Mouse (Mus musculus) midbrain, embryonic 16.5 days (tissue): ENCODE results near the gene Cdx2. TPM values are rescaled to one million over a fixed set of nuclear protein-coding genes. Genes with fewer than 3 reads are reported as not detected.

Source experiments
- ATAC-seq: fragments of 200-750 bp; cut with Nextera tagmentation; 2 replicates; pipeline ENCODE4 v1.8.0; 2017; ENCODE audit warnings: moderate TSS enrichment
- H3K27ac ChIP-seq: fragments of 300-500 bp; sonication (generic); 2 replicates; pipeline ENCODE4 v1.5.1; 2014; ENCODE audit warnings: mild to moderate bottlenecking, low read length, mixed read lengths
- H3K27me3 ChIP-seq: fragments of 300-500 bp; sonication (generic); 2 replicates; pipeline ENCODE4 v1.6.1; 2014; ENCODE audit warnings: low read depth, low read length, mixed read lengths; ENCODE audit not compliant: control insufficient read depth, insufficient read depth
- H3K36me3 ChIP-seq: fragments of 300-500 bp; sonication (generic); 2 replicates; pipeline ENCODE4 v1.6.1; 2014; ENCODE audit warnings: mild to moderate bottlenecking, low read length, moderate library complexity, mixed read lengths; ENCODE audit not compliant: control insufficient read depth, insufficient read depth
- H3K4me1 ChIP-seq: fragments of 300-500 bp; sonication (generic); 2 replicates; pipeline ENCODE4 v1.6.1; 2014; ENCODE audit warnings: mild to moderate bottlenecking, low read length, mixed read lengths; ENCODE audit not compliant: control insufficient read depth, insufficient read depth
- H3K4me2 ChIP-seq: fragments of 300-500 bp; sonication (generic); 2 replicates; pipeline ENCODE4 v1.6.1; 2014; ENCODE audit warnings: mild to moderate bottlenecking, low read length, mixed read lengths
- H3K4me3 ChIP-seq: fragments of 300-500 bp; sonication (generic); 2 replicates; pipeline ENCODE4 v1.5.1; 2014; ENCODE audit warnings: low read depth, mild to moderate bottlenecking, low read length, moderate library complexity, mixed read lengths
- H3K9ac ChIP-seq: fragments of 300-500 bp; sonication (generic); 2 replicates; pipeline ENCODE4 v1.6.1; 2014; ENCODE audit warnings: low read depth, low read length, mixed read lengths
- H3K9me3 ChIP-seq: fragments of 300-500 bp; sonication (generic); replicated peaks from 2 replicates; pipeline ENCODE4 v1.6.1; 2014; ENCODE audit warnings: mild to moderate bottlenecking, low read length, mixed read lengths; ENCODE audit not compliant: control insufficient read depth, poor library complexity, severe bottlenecking
- WGBS: fragments of 180-500 bp; shearing (Covaris S2); extraction: QIAGEN DNeasy Blood & Tissue Kit; methylation state at CpG from one replicate; pipeline ENCODE4 v1.1.7; 2014; 5-methylcytosine and 5-hydroxymethylcytosine counted together
- polyA plus RNA-seq: library from polyadenylated mRNA; unstranded; fragments of >200 nt; fragmentation: Nextera tagmentation; extraction: Ambion mirVana; gene quantifications from 2 replicates; pipeline ENCODE4 v1.2.1, GENCODE M21; 2015

The Cdx2 gene
- polyA plus RNA-seq, 1 experiment from 2014 or later = not detected

DNA sequence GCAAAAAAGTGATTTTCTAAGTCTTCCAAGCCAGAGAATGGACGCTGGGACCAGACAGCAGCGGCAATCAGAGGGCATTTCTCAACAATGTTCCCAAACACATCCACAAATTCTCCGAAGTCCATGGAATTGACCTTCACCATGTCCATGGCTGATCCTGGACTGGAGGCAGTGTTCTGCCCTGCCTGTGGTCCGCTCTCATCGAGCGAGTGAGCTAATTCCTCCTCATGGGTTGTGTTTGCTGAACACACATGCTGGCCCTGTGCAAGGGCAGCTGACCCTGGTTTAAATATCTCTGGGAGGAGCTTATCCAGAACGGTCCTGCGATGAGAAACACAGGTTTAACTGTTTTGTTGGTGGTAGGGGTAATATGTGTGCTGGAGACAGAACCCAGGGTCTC is 15.1 kb upstream of the Cdx2 start, which contains the start of gene Urad:
TSS of gene Urad (minus strand) at position 258 of the 400 bp plus-strand sequence.
- Histone ChIP-seq H3K9me3 (no peaks in the 10 kb centered on the region), H3K27ac (no peak within 1 kb of the TSS), H3K27me3 (peaks cover 46% of the 10 kb centered on the region), H3K4me3 (no peak within 1 kb of the TSS), H3K9ac (no peak within 1 kb of the TSS), H3K36me3 (no peaks in the 10 kb centered on the region), H3K4me2 (no peak within 1 kb of the TSS), H3K4me1 (no peaks in the 10 kb centered on the region)
- ATAC-seq = no peak
- WGBS = 76% methylated on average over 8 of the region's 8 CpGs

GRCm38 (mm10) chr5:147319653-147320052 is 12.6 kb upstream of the Cdx2 start:
- H3K27ac ChIP-seq = no peak overlapping the region
- H3K4me3 ChIP-seq = no peak overlapping the region
- no peaks in the 10 kb centered on the region for H3K36me3 ChIP-seq
- H3K27me3 ChIP-seq = peaks cover 66% of the 10 kb centered on the region
- ATAC-seq = peak; percentile 61; the same call in 1 of the 2 replicates
- no peak overlapping the region for H3K4me2 ChIP-seq
- no peak overlapping the region for H3K9ac ChIP-seq
- no peaks in the 10 kb centered on the region for H3K9me3 ChIP-seq
- H3K4me1 ChIP-seq = peaks cover 2% of the 10 kb centered on the region; the same call in 1 of the 2 replicates

DNA sequence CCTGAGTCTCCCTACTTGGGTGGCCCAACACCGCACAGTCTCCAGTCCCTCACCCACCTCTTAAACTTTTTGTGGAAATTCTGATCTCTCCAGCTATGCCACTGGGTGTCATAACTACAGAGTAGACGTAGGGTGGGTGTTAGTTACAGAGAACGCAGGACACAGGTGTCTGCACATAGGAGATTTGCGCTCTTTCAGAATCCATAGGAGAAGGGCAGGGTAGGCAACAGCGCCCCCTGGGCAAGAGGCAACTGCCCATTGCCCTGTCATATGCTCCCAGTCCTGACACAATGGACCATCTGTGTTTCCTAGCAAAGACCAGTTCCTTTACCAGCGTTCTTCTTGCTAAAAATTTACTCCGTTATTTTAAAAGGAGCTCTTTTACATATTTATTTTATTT is 10.9 kb upstream of the Cdx2 start:
- WGBS = 21% methylated on average over 7 of the region's 7 CpGs

DNA sequence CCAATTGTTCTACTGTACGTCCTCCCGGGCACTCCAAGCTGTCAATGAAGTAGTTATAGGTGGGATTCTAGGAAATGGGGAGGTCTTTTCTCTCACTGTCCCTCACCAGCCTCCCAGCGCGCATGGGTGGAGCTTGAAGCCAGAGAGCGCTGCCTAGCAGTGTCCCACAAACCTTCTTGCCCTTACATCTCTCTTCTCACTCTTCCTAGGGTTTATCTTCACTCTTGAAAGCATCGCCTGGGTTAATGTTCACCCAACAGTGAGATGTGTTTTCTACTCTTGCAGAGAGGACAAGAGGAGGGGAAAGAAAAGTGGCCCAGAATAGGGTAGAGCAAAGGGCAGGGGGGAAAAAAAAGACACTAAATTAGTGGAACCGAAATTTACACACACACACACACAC is 10.3 kb upstream of the Cdx2 start:
- Histone ChIP-seq H3K4me2 (no peak overlapping the region), H3K27ac (no peak overlapping the region), H3K9me3 (no peaks in the 10 kb centered on the region), H3K4me3 (no peak overlapping the region), H3K9ac (no peak overlapping the region), H3K4me1 (peaks cover 2% of the 10 kb centered on the region; the same call in 1 of the 2 replicates), H3K27me3 (peaks cover 78% of the 10 kb centered on the region), H3K36me3 (no peaks in the 10 kb centered on the region)
- WGBS = 5% methylated on average over 7 of the region's 7 CpGs
- ATAC-seq = no peak

More for the DNA sequence above, 10.9 kb upstream of the Cdx2 start:
- Histone ChIP-seq H3K27me3 (peaks cover 82% of the 10 kb centered on the region), H3K9me3 (no peaks in the 10 kb centered on the region), H3K4me2 (no peak overlapping the region), H3K36me3 (no peaks in the 10 kb centered on the region), H3K9ac (no peak overlapping the region), H3K4me1 (peaks cover 2% of the 10 kb centered on the region; the same call in 1 of the 2 replicates), H3K4me3 (no peak overlapping the region), H3K27ac (no peak overlapping the region)
- ATAC-seq = no peak

GRCm38 (mm10) chr5:147315432-147316075 is 8.5 kb upstream of the Cdx2 start:
- under 1% methylated on average over 25 of the region's 25 CpGs for WGBS
- Histone ChIP-seq H3K9me3 (no peaks in the 10 kb centered on the region), H3K4me3 (no peak overlapping the region), H3K27me3 (peaks cover 80% of the 10 kb centered on the region), H3K36me3 (no peaks in the 10 kb centered on the region), H3K4me1 (peaks cover 2% of the 10 kb centered on the region; the same call in 1 of the 2 replicates), H3K27ac (no peak overlapping the region), H3K4me2 (no peak overlapping the region), H3K9ac (no peak overlapping the region)
- ATAC-seq = no peak

DNA sequence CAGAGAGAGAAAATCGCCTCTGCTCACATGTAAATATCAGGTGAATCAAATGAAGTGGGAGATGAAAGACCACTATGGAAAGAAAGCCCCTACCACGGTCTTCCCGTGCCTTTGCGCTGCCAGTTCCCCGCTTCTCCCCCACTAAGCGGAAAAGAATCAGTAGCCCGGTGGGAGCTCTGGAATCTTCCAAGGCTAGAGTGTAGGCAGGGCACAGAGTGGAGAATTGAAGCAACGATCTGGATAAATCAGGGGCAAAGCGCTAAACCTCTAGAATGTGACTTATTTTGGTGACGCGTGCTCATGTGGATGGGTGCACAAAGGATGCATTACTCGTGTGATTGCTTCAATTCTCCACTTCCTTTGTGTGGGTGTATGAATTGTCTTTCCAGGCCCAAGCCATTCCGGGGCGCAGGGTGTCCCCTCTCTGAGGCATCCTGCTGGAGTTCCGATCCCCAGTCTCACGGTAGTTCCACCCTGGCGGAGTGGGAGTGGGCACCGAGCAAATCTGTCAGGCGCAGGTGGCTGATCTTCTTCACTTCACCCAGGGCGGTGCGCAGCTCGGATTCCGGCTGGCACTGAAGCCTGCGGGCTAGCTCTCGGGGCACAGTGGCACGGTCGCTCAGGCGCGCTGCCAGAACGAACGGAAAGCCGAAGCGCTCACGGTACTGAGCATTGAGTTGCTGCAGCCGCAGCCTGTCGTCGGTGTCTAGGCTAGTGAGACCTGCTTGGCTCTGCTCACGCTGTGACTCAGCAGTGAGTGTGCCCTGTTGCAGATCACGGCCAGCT is 7.8 kb upstream of the Cdx2 start:
- ATAC-seq = peak; percentile 11; the same call in 1 of the 2 replicates
- no peak overlapping the region for H3K9ac ChIP-seq
- no peaks in the 10 kb centered on the region for H3K36me3 ChIP-seq
- WGBS = under 1% methylated on average over 39 of the region's 39 CpGs
- no peak overlapping the region for H3K4me3 ChIP-seq
- H3K9me3 ChIP-seq = no peaks in the 10 kb centered on the region
- no peak overlapping the region for H3K27ac ChIP-seq
- peaks cover 81% of the 10 kb centered on the region for H3K27me3 ChIP-seq
- H3K4me1 ChIP-seq = peaks cover 2% of the 10 kb centered on the region; the same call in 1 of the 2 replicates
- no peak overlapping the region for H3K4me2 ChIP-seq

- WGBS = 1% methylated on average over 27 of the region's 27 CpGs
- no peak for ATAC-seq
Observed at GRCm38 (mm10) chr5:147312830-147313685, 6.0 kb upstream of the Cdx2 start.

GRCm38 (mm10) chr5:147309786-147310185 is 2.7 kb upstream of the Cdx2 start:
- H3K27ac ChIP-seq = no peak overlapping the region
- H3K4me3 ChIP-seq = no peak overlapping the region
- no peaks in the 10 kb centered on the region for H3K9me3 ChIP-seq
- H3K4me2 ChIP-seq = no peak overlapping the region
- H3K36me3 ChIP-seq = no peaks in the 10 kb centered on the region
- no peak overlapping the region for H3K9ac ChIP-seq
- H3K4me1 ChIP-seq = peaks cover 4% of the 10 kb centered on the region; the same call in 1 of the 2 replicates
- peaks cover 91% of the 10 kb centered on the region for H3K27me3 ChIP-seq
- ATAC-seq = no peak
- WGBS = 8% methylated on average over 2 of the region's 2 CpGs

More at GRCm38 (mm10) chr5:147312830-147313685, 6.0 kb upstream of the Cdx2 start:
- H3K4me1 ChIP-seq = peaks cover 2% of the 10 kb centered on the region; the same call in 1 of the 2 replicates
- H3K4me2 ChIP-seq = no peak overlapping the region
- H3K9ac ChIP-seq = no peak overlapping the region
- H3K27me3 ChIP-seq = peaks cover 87% of the 10 kb centered on the region
- H3K36me3 ChIP-seq = no peaks in the 10 kb centered on the region
- no peak overlapping the region for H3K4me3 ChIP-seq
- H3K27ac ChIP-seq = no peak overlapping the region
- no peaks in the 10 kb centered on the region for H3K9me3 ChIP-seq
